Mouse (Mus musculus): ENCODE measurements at regions not wholly inside any gene's neighbourhood (a gene's known extent, or its start where the extent isn't known, plus 50 kb on each side); places are given as distances from the start of the nearest gene placed in this dataset.

GRCm38 (mm10) chr12:39888493-39888892, 149.3 kb downstream of the Arl4a start:
- Histone ChIP-seq H3K4me3 (ENCODE audit: low read depth, low read length) (no peak overlapping the region), H3K27ac (ENCODE audit: low read depth) (no peak overlapping the region), H3K4me2 (no peak overlapping the region), H3K36me3 (ENCODE audit: insufficient read depth) (no peaks in the 10 kb centered on the region), H3K27me3 (ENCODE audit: insufficient read depth, low read length) (no peaks in the 10 kb centered on the region), H3K9me3 (ENCODE audit: low read depth, low read length) (no peaks in the 10 kb centered on the region), H3K9ac (no peak overlapping the region), H3K4me1 (ENCODE audit: insufficient read depth) (no peaks in the 10 kb centered on the region)
- DNase-seq (no peak), ATAC-seq (ENCODE audit: insufficient read depth) (no peak)
- WGBS = 70% methylated on average over 5 of the region's 5 CpGs
- no peak for TF ChIP-seq CTCF (IDR thresholded peaks at IDR 0.05; ENCODE audit: low read depth)

- no peaks in the 10 kb centered on the region for H3K36me3 ChIP-seq (ENCODE audit: insufficient read depth)
- no peak overlapping the region for H3K27ac ChIP-seq (ENCODE audit: low read depth)
- H3K9ac ChIP-seq = no peak overlapping the region
- no peak for ATAC-seq (ENCODE audit: insufficient read depth)
- WGBS = 68% methylated on average over 3 of the region's 3 CpGs
- no peak overlapping the region for H3K4me3 ChIP-seq (ENCODE audit: low read depth, low read length)
- TF ChIP-seq CTCF (IDR thresholded peaks at IDR 0.05; ENCODE audit: low read depth) = no peak
- H3K9me3 ChIP-seq (ENCODE audit: low read depth, low read length) = no peaks in the 10 kb centered on the region
- DNase-seq = no peak
- no peak overlapping the region for H3K4me2 ChIP-seq
- no peaks in the 10 kb centered on the region for H3K27me3 ChIP-seq (ENCODE audit: insufficient read depth, low read length)
- H3K4me1 ChIP-seq (ENCODE audit: insufficient read depth) = no peaks in the 10 kb centered on the region
These were observed 152.5 kb downstream of the Arl4a start for GRCm38 (mm10) chr12:39885366-39885765.

GRCm38 (mm10) chr12:39880309-39880708, 157.5 kb downstream of the Arl4a start:
- ATAC-seq (ENCODE audit: insufficient read depth) (no peak), DNase-seq (no peak)
- WGBS = 69% methylated on average over 1 of the region's 1 CpGs
- no peak overlapping the region for H3K9ac ChIP-seq
- H3K27me3 ChIP-seq (ENCODE audit: insufficient read depth, low read length) = no peaks in the 10 kb centered on the region
- no peak overlapping the region for H3K4me3 ChIP-seq (ENCODE audit: low read depth, low read length)
- no peaks in the 10 kb centered on the region for H3K36me3 ChIP-seq (ENCODE audit: insufficient read depth)
- H3K4me1 ChIP-seq (ENCODE audit: insufficient read depth) = no peaks in the 10 kb centered on the region
- no peak overlapping the region for H3K4me2 ChIP-seq
- no peak for TF ChIP-seq CTCF (IDR thresholded peaks at IDR 0.05; ENCODE audit: low read depth)
- H3K27ac ChIP-seq (ENCODE audit: low read depth) = no peak overlapping the region
- no peaks in the 10 kb centered on the region for H3K9me3 ChIP-seq (ENCODE audit: low read depth, low read length)

- Histone ChIP-seq H3K27ac (ENCODE audit: low read depth) (no peak overlapping the region), H3K27me3 (ENCODE audit: insufficient read depth, low read length) (no peaks in the 10 kb centered on the region), H3K4me3 (ENCODE audit: low read depth, low read length) (no peak overlapping the region), H3K9ac (no peak overlapping the region), H3K36me3 (ENCODE audit: insufficient read depth) (no peaks in the 10 kb centered on the region), H3K4me2 (no peak overlapping the region), H3K9me3 (ENCODE audit: low read depth, low read length) (no peaks in the 10 kb centered on the region), H3K4me1 (ENCODE audit: insufficient read depth) (no peaks in the 10 kb centered on the region)
- no peak for TF ChIP-seq CTCF (IDR thresholded peaks at IDR 0.05; ENCODE audit: low read depth)
- DNase-seq = no peak
- 62% methylated on average over 6 of the region's 6 CpGs for WGBS
- ATAC-seq (ENCODE audit: insufficient read depth) = no peak
These were observed 163.9 kb downstream of the Arl4a start for GRCm38 (mm10) chr12:39873917-39874316.

- Histone ChIP-seq H3K36me3 (ENCODE audit: insufficient read depth) (no peaks in the 10 kb centered on the region), H3K4me1 (ENCODE audit: insufficient read depth) (no peaks in the 10 kb centered on the region), H3K9me3 (ENCODE audit: low read depth, low read length) (no peaks in the 10 kb centered on the region), H3K27ac (ENCODE audit: low read depth) (no peak overlapping the region), H3K4me3 (ENCODE audit: low read depth, low read length) (no peak overlapping the region), H3K4me2 (no peak overlapping the region), H3K27me3 (ENCODE audit: insufficient read depth, low read length) (no peaks in the 10 kb centered on the region), H3K9ac (no peak overlapping the region)
- TF ChIP-seq CTCF (IDR thresholded peaks at IDR 0.05; ENCODE audit: low read depth) = no peak
- no peak for ATAC-seq (ENCODE audit: insufficient read depth)
- WGBS = 81% methylated on average over 1 of the region's 1 CpGs
- DNase-seq = no peak
These were observed 176.0 kb downstream of the Arl4a start for GRCm38 (mm10) chr12:39861797-39862196.

GRCm38 (mm10) chr12:39851610-39852009, 186.2 kb downstream of the Arl4a start:
- DNase-seq (no peak), ATAC-seq (ENCODE audit: insufficient read depth) (no peak)
- no peak overlapping the region for H3K27ac ChIP-seq (ENCODE audit: low read depth)
- no peaks in the 10 kb centered on the region for H3K27me3 ChIP-seq (ENCODE audit: insufficient read depth, low read length)
- no peak overlapping the region for H3K4me2 ChIP-seq
- no peaks in the 10 kb centered on the region for H3K4me1 ChIP-seq (ENCODE audit: insufficient read depth)
- no peak for TF ChIP-seq CTCF (IDR thresholded peaks at IDR 0.05; ENCODE audit: low read depth)
- no peaks in the 10 kb centered on the region for H3K36me3 ChIP-seq (ENCODE audit: insufficient read depth)
- H3K4me3 ChIP-seq (ENCODE audit: low read depth, low read length) = no peak overlapping the region
- no peak overlapping the region for H3K9ac ChIP-seq
- H3K9me3 ChIP-seq (ENCODE audit: low read depth, low read length) = no peaks in the 10 kb centered on the region
- WGBS = 84% methylated on average over 6 of the region's 6 CpGs

GRCm38 (mm10) chr12:39849346-39850058, 188.3 kb downstream of the Arl4a start:
- Histone ChIP-seq H3K36me3 (ENCODE audit: insufficient read depth) (no peaks in the 10 kb centered on the region), H3K4me3 (ENCODE audit: low read depth, low read length) (no peak overlapping the region), H3K27me3 (ENCODE audit: insufficient read depth, low read length) (no peaks in the 10 kb centered on the region), H3K9ac (no peak overlapping the region), H3K4me1 (ENCODE audit: insufficient read depth) (no peaks in the 10 kb centered on the region), H3K27ac (ENCODE audit: low read depth) (no peak overlapping the region), H3K9me3 (ENCODE audit: low read depth, low read length) (no peaks in the 10 kb centered on the region), H3K4me2 (no peak overlapping the region)
- ATAC-seq (ENCODE audit: insufficient read depth) = no peak
- TF ChIP-seq CTCF (IDR thresholded peaks at IDR 0.05; ENCODE audit: low read depth) = no peak
- no peak for DNase-seq
- 79% methylated on average over 3 of the region's 3 CpGs for WGBS
